Mouse (Mus musculus): Measurements from ENCODE around the gene Tmc6. TPM values are rescaled to one million over a fixed set of nuclear protein-coding genes. Genes with fewer than 3 reads are reported as not detected.
"Not testable (repeated sequence)": the region's sequence is repeated elsewhere in the genome, so short reads cannot be mapped to it uniquely, and the experiment has no call there.

Tmc6 gene
- polyA plus RNA-seq, 1 experiment = 4.3 TPM

GRCm38 (mm10) chr11:117824060-117824969 lies 42.3 kb upstream of the Tmc6 start:
- TF ChIP-seq CTCF (IDR thresholded peaks at IDR 0.05; ENCODE audit: borderline replicate concordance, extremely low read depth, insufficient read depth, insufficient read length) (peak; percentile 98), POLR2A (IDR thresholded peaks at IDR 0.05; ENCODE audit: borderline replicate concordance, extremely low read depth, insufficient read depth, insufficient read length, poor library complexity, severe bottlenecking) (no peak)
- DNase-seq (ENCODE audit: low read depth) = peak; percentile 92

GRCm38 (mm10) chr11:117823411-117823810 lies 41.4 kb upstream of the Tmc6 start:
- TF ChIP-seq POLR2A (IDR thresholded peaks at IDR 0.05; ENCODE audit: borderline replicate concordance, extremely low read depth, insufficient read depth, insufficient read length, poor library complexity, severe bottlenecking) (no peak), CTCF (IDR thresholded peaks at IDR 0.05; ENCODE audit: borderline replicate concordance, extremely low read depth, insufficient read depth, insufficient read length) (no peak)
- no peak for DNase-seq (ENCODE audit: low read depth)

GRCm38 (mm10) chr11:117822728-117823241 lies 40.8 kb upstream of the Tmc6 start:
- no peak for TF ChIP-seq CTCF (IDR thresholded peaks at IDR 0.05; ENCODE audit: borderline replicate concordance, extremely low read depth, insufficient read depth, insufficient read length)
- no peak for TF ChIP-seq POLR2A (IDR thresholded peaks at IDR 0.05; ENCODE audit: borderline replicate concordance, extremely low read depth, insufficient read depth, insufficient read length, poor library complexity, severe bottlenecking)

GRCm38 (mm10) chr11:117821868-117822267 lies 39.9 kb upstream of the Tmc6 start:
- TF ChIP-seq CTCF (IDR thresholded peaks at IDR 0.05; ENCODE audit: borderline replicate concordance, extremely low read depth, insufficient read depth, insufficient read length) (no peak), POLR2A (IDR thresholded peaks at IDR 0.05; ENCODE audit: borderline replicate concordance, extremely low read depth, insufficient read depth, insufficient read length, poor library complexity, severe bottlenecking) (no peak)
- DNase-seq (ENCODE audit: low read depth) = no peak

More at GRCm38 (mm10) chr11:117822728-117823241, 40.8 kb upstream of the Tmc6 start:
- DNase-seq (ENCODE audit: low read depth) = no peak

GRCm38 (mm10) chr11:117820173-117820572 lies 38.2 kb upstream of the Tmc6 start:
- DNase-seq (ENCODE audit: low read depth) = no peak
- TF ChIP-seq POLR2A (IDR thresholded peaks at IDR 0.05; ENCODE audit: borderline replicate concordance, extremely low read depth, insufficient read depth, insufficient read length, poor library complexity, severe bottlenecking) (no peak), CTCF (IDR thresholded peaks at IDR 0.05; ENCODE audit: borderline replicate concordance, extremely low read depth, insufficient read depth, insufficient read length) (no peak)

- DNase-seq (ENCODE audit: low read depth) = peak; percentile 37
- no peak for TF ChIP-seq POLR2A (IDR thresholded peaks at IDR 0.05; ENCODE audit: borderline replicate concordance, extremely low read depth, insufficient read depth, insufficient read length, poor library complexity, severe bottlenecking)
- TF ChIP-seq CTCF (IDR thresholded peaks at IDR 0.05; ENCODE audit: borderline replicate concordance, extremely low read depth, insufficient read depth, insufficient read length) = no peak
Observed at GRCm38 (mm10) chr11:117819095-117819494, 37.1 kb upstream of the Tmc6 start.

- TF ChIP-seq POLR2A (IDR thresholded peaks at IDR 0.05; ENCODE audit: borderline replicate concordance, extremely low read depth, insufficient read depth, insufficient read length, poor library complexity, severe bottlenecking) = no peak
- TF ChIP-seq CTCF (IDR thresholded peaks at IDR 0.05; ENCODE audit: borderline replicate concordance, extremely low read depth, insufficient read depth, insufficient read length) = no peak
- no peak for DNase-seq (ENCODE audit: low read depth)
Observed at GRCm38 (mm10) chr11:117816389-117816996, 34.5 kb upstream of the Tmc6 start.

- DNase-seq (ENCODE audit: low read depth) = not testable (repeated sequence)
Observed at GRCm38 (mm10) chr11:117815850-117816249, 33.9 kb upstream of the Tmc6 start.

- no peak for DNase-seq (ENCODE audit: low read depth)
- TF ChIP-seq POLR2A (IDR thresholded peaks at IDR 0.05; ENCODE audit: borderline replicate concordance, extremely low read depth, insufficient read depth, insufficient read length, poor library complexity, severe bottlenecking) (no peak), CTCF (IDR thresholded peaks at IDR 0.05; ENCODE audit: borderline replicate concordance, extremely low read depth, insufficient read depth, insufficient read length) (no peak)
Observed at GRCm38 (mm10) chr11:117814704-117815366, 32.8 kb upstream of the Tmc6 start.

GRCm38 (mm10) chr11:117813867-117814266 lies 31.9 kb upstream of the Tmc6 start:
- DNase-seq (ENCODE audit: low read depth) = no peak
- TF ChIP-seq CTCF (IDR thresholded peaks at IDR 0.05; ENCODE audit: borderline replicate concordance, extremely low read depth, insufficient read depth, insufficient read length) (no peak), POLR2A (IDR thresholded peaks at IDR 0.05; ENCODE audit: borderline replicate concordance, extremely low read depth, insufficient read depth, insufficient read length, poor library complexity, severe bottlenecking) (no peak)

GRCm38 (mm10) chr11:117810401-117811046 lies 28.5 kb upstream of the Tmc6 start:
- TF ChIP-seq CTCF (IDR thresholded peaks at IDR 0.05; ENCODE audit: borderline replicate concordance, extremely low read depth, insufficient read depth, insufficient read length) (peak; percentile 65), POLR2A (IDR thresholded peaks at IDR 0.05; ENCODE audit: borderline replicate concordance, extremely low read depth, insufficient read depth, insufficient read length, poor library complexity, severe bottlenecking) (no peak)
- peak; percentile 87 for DNase-seq (ENCODE audit: low read depth)

Measured in brain, embryonic 14.5 days (tissue).